Mouse (Mus musculus): ENCODE data around the gene Prkn. TPM values are rescaled to one million over a fixed set of nuclear protein-coding genes. Genes with fewer than 3 reads are reported as not detected.
A peak's percentile ranks its signal among the peaks of the same experiment; 100 is the strongest.

The Prkn gene
- polyA plus RNA-seq, 1 experiment from 2014 or later, result 1.00 TPM

DNA sequence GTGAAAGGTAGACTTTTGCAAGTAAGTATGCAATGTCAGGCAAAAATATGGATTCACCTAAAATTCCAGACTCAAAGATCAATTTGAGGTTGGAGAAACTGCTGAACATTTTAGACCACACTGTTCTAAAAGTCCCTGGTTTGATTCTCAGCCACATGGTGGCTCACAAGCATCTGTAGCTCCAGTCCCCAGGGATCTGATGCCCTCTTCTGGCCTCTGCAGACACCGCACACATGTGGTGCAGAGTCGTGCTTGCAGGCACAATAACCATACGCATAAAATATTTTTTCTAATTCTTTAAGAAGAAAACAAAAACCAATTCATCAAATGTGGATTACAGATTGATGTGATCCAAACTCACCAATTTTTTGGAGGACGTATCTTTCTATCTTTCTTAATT lies 189.2 kb downstream of the Prkn start:
- no peaks in the 10 kb centered on the region for H3K36me3 ChIP-seq (replicated peaks; ENCODE audit: insufficient read depth, low read length)
- H3K4me3 ChIP-seq (ENCODE audit: low read depth, low read length), result no peak overlapping the region
- no peaks in the 10 kb centered on the region for H3K9me3 ChIP-seq (ENCODE audit: low read length)
- no peak overlapping the region for H3K27ac ChIP-seq (ENCODE audit: low read depth)
- ATAC-seq (no peak), DNase-seq (no peak)
- WGBS (ENCODE audit: insufficient replicate concordance), result 91% methylated on average over 4 of the region's 4 CpGs
- 0 out of 2 replicates have a peak, but pooled peaks have one; percentile 15 for TF ChIP-seq CTCF (IDR thresholded peaks at IDR 0.05; ENCODE audit: low read depth)
- no peak for TF ChIP-seq EP300 (IDR thresholded peaks at IDR 0.05; ENCODE audit: low read depth)
- no peak overlapping the region for H3K9ac ChIP-seq (replicated peaks)
- H3K27me3 ChIP-seq (ENCODE audit: insufficient read depth, low read length), result no peaks in the 10 kb centered on the region
- no peaks in the 10 kb centered on the region for H3K4me1 ChIP-seq (ENCODE audit: insufficient read depth)
- no peak overlapping the region for H3K4me2 ChIP-seq (ENCODE audit: low read depth, low read length)

DNA sequence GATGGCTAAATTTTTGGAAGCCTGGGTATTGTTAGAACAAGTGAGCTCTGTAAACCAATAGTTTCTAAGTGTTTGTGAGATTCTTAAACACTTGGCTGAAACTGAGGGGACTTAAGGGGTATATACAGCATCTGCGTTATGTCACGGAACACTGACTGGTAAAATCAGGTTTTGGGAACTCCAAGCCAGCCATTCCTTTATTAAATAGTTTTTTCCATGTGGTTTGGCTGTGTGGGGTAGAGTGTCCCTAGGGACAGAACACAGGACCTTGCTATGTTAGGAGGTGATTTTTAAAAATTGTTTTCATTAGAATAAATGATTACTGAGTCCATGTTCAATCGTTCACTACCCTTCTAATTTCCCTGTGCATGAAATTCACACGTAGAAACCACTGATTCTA lies 190.8 kb downstream of the Prkn start:
- Histone ChIP-seq H3K27me3 (ENCODE audit: insufficient read depth, low read length) (no peaks in the 10 kb centered on the region), H3K4me3 (ENCODE audit: low read depth, low read length) (no peak overlapping the region), H3K27ac (ENCODE audit: low read depth) (no peak overlapping the region), H3K4me2 (ENCODE audit: low read depth, low read length) (no peak overlapping the region), H3K9me3 (ENCODE audit: low read length) (no peaks in the 10 kb centered on the region), H3K9ac (replicated peaks) (no peak overlapping the region), H3K4me1 (ENCODE audit: insufficient read depth) (no peaks in the 10 kb centered on the region), H3K36me3 (replicated peaks; ENCODE audit: insufficient read depth, low read length) (no peaks in the 10 kb centered on the region)
- TF ChIP-seq CTCF (IDR thresholded peaks at IDR 0.05; ENCODE audit: low read depth) (no peak), EP300 (IDR thresholded peaks at IDR 0.05; ENCODE audit: low read depth) (no peak)
- DNase-seq (no peak), ATAC-seq (no peak)
- WGBS (ENCODE audit: insufficient replicate concordance), result 80% methylated on average over 4 of the region's 4 CpGs

DNA sequence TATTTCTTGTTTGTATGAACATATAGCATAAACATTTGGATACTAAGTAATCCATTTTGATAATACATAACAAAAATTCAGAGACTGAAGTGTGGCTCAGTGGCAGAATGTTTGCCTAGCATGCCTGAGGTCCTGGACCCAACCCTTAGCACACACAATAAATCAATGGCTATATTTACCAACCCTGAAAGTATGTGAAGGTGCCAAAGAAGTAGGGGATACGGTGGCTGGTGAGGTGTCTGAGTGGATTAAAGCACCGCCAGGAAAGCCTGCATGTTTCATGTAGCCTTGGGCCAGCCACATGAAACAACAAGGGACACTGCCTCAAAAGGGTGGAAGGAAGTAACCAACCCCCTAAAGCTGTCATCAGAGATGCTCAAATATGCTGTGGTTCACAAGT lies 192.2 kb downstream of the Prkn start:
- 72% methylated on average over 2 of the region's 2 CpGs for WGBS (ENCODE audit: insufficient replicate concordance)

DNA sequence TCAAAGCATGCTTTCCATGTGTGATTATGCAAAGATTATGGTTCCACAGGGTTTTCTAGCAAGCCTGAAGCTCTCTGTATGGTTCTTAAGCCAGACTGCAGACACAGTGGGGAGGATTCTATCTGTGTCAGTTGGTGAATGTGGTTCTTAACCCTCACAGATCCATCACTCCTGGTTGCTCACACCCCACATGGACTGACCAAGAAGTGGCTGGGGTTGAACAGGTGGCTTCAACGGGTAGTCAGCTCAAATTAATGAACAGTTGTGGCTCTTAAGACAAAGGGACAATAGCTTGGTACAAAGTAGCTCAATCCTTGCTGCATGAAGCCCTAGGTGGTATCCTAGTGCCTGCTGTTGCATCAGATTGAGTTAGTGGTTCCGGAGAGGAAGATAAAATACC lies 193.4 kb downstream of the Prkn start:
- ATAC-seq (no peak), DNase-seq (no peak)
- WGBS (ENCODE audit: insufficient replicate concordance), result 55% methylated on average over 2 of the region's 2 CpGs

More for the DNA sequence above, 192.2 kb downstream of the Prkn start:
- Histone ChIP-seq H3K36me3 (replicated peaks; ENCODE audit: insufficient read depth, low read length) (no peaks in the 10 kb centered on the region), H3K27me3 (ENCODE audit: insufficient read depth, low read length) (no peaks in the 10 kb centered on the region), H3K4me1 (ENCODE audit: insufficient read depth) (no peaks in the 10 kb centered on the region), H3K4me3 (ENCODE audit: low read depth, low read length) (no peak overlapping the region), H3K4me2 (ENCODE audit: low read depth, low read length) (no peak overlapping the region), H3K9me3 (ENCODE audit: low read length) (no peaks in the 10 kb centered on the region), H3K9ac (replicated peaks) (no peak overlapping the region), H3K27ac (ENCODE audit: low read depth) (no peak overlapping the region)
- TF ChIP-seq EP300 (IDR thresholded peaks at IDR 0.05; ENCODE audit: low read depth) (no peak), CTCF (IDR thresholded peaks at IDR 0.05; ENCODE audit: low read depth) (no peak)
- ATAC-seq (no peak), DNase-seq (no peak)

DNA sequence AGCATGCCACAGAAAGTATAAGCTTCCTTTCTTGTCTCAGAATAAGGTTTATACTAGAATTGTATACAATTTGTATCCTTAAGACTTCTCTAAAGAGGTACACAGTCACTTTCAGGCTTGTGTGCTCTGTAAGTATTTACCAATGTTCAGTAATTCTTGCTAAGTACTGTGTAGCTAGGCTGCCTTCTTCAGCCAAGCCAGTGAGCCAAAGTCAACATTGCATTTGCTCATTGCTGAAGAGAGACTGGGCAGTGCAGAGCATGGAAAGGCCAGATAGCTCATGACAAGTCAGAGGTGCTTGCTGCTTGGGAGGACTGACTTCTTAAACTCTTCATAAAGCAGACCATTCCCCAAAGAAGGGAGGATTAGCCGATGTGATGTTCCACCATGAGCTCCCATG lies 198.1 kb downstream of the Prkn start:
- 77% methylated on average over 1 of the region's 1 CpGs for WGBS (ENCODE audit: insufficient replicate concordance)
- DNase-seq, result no peak

More for the DNA sequence above, 193.4 kb downstream of the Prkn start:
- H3K4me1 ChIP-seq (ENCODE audit: insufficient read depth), result no peaks in the 10 kb centered on the region
- H3K9me3 ChIP-seq (ENCODE audit: low read length), result no peaks in the 10 kb centered on the region
- H3K4me2 ChIP-seq (ENCODE audit: low read depth, low read length), result no peak overlapping the region
- no peaks in the 10 kb centered on the region for H3K36me3 ChIP-seq (replicated peaks; ENCODE audit: insufficient read depth, low read length)
- no peak overlapping the region for H3K9ac ChIP-seq (replicated peaks)
- H3K27ac ChIP-seq (ENCODE audit: low read depth), result no peak overlapping the region
- no peak for TF ChIP-seq EP300 (IDR thresholded peaks at IDR 0.05; ENCODE audit: low read depth)
- no peak for TF ChIP-seq CTCF (IDR thresholded peaks at IDR 0.05; ENCODE audit: low read depth)
- no peaks in the 10 kb centered on the region for H3K27me3 ChIP-seq (ENCODE audit: insufficient read depth, low read length)
- no peak overlapping the region for H3K4me3 ChIP-seq (ENCODE audit: low read depth, low read length)

DNA sequence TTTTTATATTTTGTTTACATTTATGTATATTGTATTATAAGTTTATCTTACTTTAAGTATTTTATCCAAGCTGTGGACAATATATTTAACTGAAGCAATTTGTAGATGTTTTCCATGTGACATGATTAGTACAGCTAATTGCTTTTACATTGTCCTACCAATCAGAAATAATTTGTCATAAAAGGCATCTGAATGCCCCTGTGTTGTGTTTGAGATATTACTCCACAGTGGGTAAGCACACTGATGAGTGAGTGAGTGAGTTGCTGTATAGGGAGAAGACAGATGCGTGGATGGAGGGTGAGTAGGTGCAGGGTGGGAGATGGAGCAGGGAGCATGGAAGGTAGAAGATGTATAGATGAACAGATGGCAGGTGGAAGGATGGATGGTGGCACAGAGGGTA lies 218.8 kb downstream of the Prkn start:
- ATAC-seq, result no peak
- H3K27ac ChIP-seq (ENCODE audit: low read depth), result no peak overlapping the region
- no peak for DNase-seq
- TF ChIP-seq EP300 (IDR thresholded peaks at IDR 0.05; ENCODE audit: low read depth) (no peak), CTCF (IDR thresholded peaks at IDR 0.05; ENCODE audit: low read depth) (no peak)
- H3K4me1 ChIP-seq (ENCODE audit: insufficient read depth), result no peaks in the 10 kb centered on the region
- no peaks in the 10 kb centered on the region for H3K9me3 ChIP-seq (ENCODE audit: low read length)
- no peak overlapping the region for H3K4me2 ChIP-seq (ENCODE audit: low read depth, low read length)
- no peaks in the 10 kb centered on the region for H3K36me3 ChIP-seq (replicated peaks; ENCODE audit: insufficient read depth, low read length)
- H3K4me3 ChIP-seq (ENCODE audit: low read depth, low read length), result no peak overlapping the region
- H3K9ac ChIP-seq (replicated peaks), result no peak overlapping the region
- no peaks in the 10 kb centered on the region for H3K27me3 ChIP-seq (ENCODE audit: insufficient read depth, low read length)
- 67% methylated on average over 1 of the region's 1 CpGs for WGBS (ENCODE audit: insufficient replicate concordance)

More for the DNA sequence above, 198.1 kb downstream of the Prkn start:
- no peak for TF ChIP-seq CTCF (IDR thresholded peaks at IDR 0.05; ENCODE audit: low read depth)
- no peak for TF ChIP-seq EP300 (IDR thresholded peaks at IDR 0.05; ENCODE audit: low read depth)
- Histone ChIP-seq H3K27me3 (ENCODE audit: insufficient read depth, low read length) (no peaks in the 10 kb centered on the region), H3K9ac (replicated peaks) (no peak overlapping the region), H3K9me3 (ENCODE audit: low read length) (no peaks in the 10 kb centered on the region), H3K4me2 (ENCODE audit: low read depth, low read length) (no peak overlapping the region), H3K27ac (ENCODE audit: low read depth) (no peak overlapping the region), H3K36me3 (replicated peaks; ENCODE audit: insufficient read depth, low read length) (no peaks in the 10 kb centered on the region), H3K4me1 (ENCODE audit: insufficient read depth) (no peaks in the 10 kb centered on the region), H3K4me3 (ENCODE audit: low read depth, low read length) (no peak overlapping the region)
- peak; percentile 67 for ATAC-seq
